Mouse (Mus musculus): ENCODE data around the gene Plpp1. TPM values are rescaled to one million over a fixed set of nuclear protein-coding genes. Genes with fewer than 3 reads are reported as not detected.

Plpp1 gene
- total RNA-seq, 2 experiments from 2014 or later, result 35.6 to 49.4 TPM

GRCm38 (mm10) chr13:112761787-112762186, 38.8 kb upstream of the Plpp1 start:
- no peak for TF ChIP-seq CTCF (IDR thresholded peaks at IDR 0.05)
- Histone ChIP-seq H3K27ac (peak overlapping the region; percentile 91), H3K4me3 (peak overlapping the region; percentile 66)
- DNase-seq, result no peak
- intact Hi-C loops (cut with DNase I), result no loop called here

- no peak for TF ChIP-seq CTCF (IDR thresholded peaks at IDR 0.05)
- H3K4me3 ChIP-seq, result peak overlapping the region; percentile 66
- DNase-seq, result no peak
- peak overlapping the region; percentile 91 for H3K27ac ChIP-seq
- intact Hi-C loops (cut with DNase I), result no loop called here
Observed at GRCm38 (mm10) chr13:112762548-112762947, 38.0 kb upstream of the Plpp1 start.

GRCm38 (mm10) chr13:112763531-112764091, 37.0 kb upstream of the Plpp1 start:
- no peak for TF ChIP-seq CTCF (IDR thresholded peaks at IDR 0.05)
- Histone ChIP-seq H3K4me3 (no peak overlapping the region), H3K27ac (peak overlapping the region; percentile 91)
- intact Hi-C loops (cut with DNase I), result no loop called here
- DNase-seq, result no peak

GRCm38 (mm10) chr13:112764556-112764955, 36.0 kb upstream of the Plpp1 start:
- TF ChIP-seq CTCF (IDR thresholded peaks at IDR 0.05), result no peak
- peak; percentile 38 for DNase-seq
- intact Hi-C loops (cut with DNase I), result no loop called here
- H3K27ac ChIP-seq, result peak overlapping the region; percentile 91
- H3K4me3 ChIP-seq, result no peak overlapping the region; the same call in 1 of the 2 replicates

GRCm38 (mm10) chr13:112765654-112766053, 34.9 kb upstream of the Plpp1 start:
- DNase-seq, result no peak
- H3K4me3 ChIP-seq, result no peak overlapping the region
- H3K27ac ChIP-seq, result peak overlapping the region; percentile 91
- intact Hi-C loops (cut with DNase I), result no loop called here
- no peak for TF ChIP-seq CTCF (IDR thresholded peaks at IDR 0.05)

GRCm38 (mm10) chr13:112770528-112771328, 29.9 kb upstream of the Plpp1 start:
- no peak for TF ChIP-seq CTCF (IDR thresholded peaks at IDR 0.05)
- Histone ChIP-seq H3K4me3 (peak overlapping the region; percentile 54), H3K27ac (peak overlapping the region; percentile 93)
- intact Hi-C loops (cut with DNase I), result no loop called here
- peak; percentile 70 for DNase-seq

- H3K27ac ChIP-seq, result peak overlapping the region; percentile 93
- intact Hi-C loops (cut with DNase I), result no loop called here
- TF ChIP-seq CTCF (IDR thresholded peaks at IDR 0.05), result no peak
- DNase-seq, result peak; percentile 41
- H3K4me3 ChIP-seq, result peak overlapping the region; percentile 54
Observed at GRCm38 (mm10) chr13:112771447-112772208, 29.0 kb upstream of the Plpp1 start.

GRCm38 (mm10) chr13:112772252-112772651, 28.3 kb upstream of the Plpp1 start:
- Histone ChIP-seq H3K4me3 (peak overlapping the region; percentile 54), H3K27ac (peak overlapping the region; percentile 93)
- intact Hi-C loops (cut with DNase I), result no loop called here
- peak; percentile 34 for DNase-seq
- peak; percentile 35 for TF ChIP-seq CTCF (IDR thresholded peaks at IDR 0.05)

GRCm38 (mm10) chr13:112772861-112773260, 27.7 kb upstream of the Plpp1 start:
- intact Hi-C loops (cut with DNase I), result no loop called here
- no peak overlapping the region for H3K4me3 ChIP-seq
- no peak for DNase-seq
- peak overlapping the region; percentile 93 for H3K27ac ChIP-seq
- no peak for TF ChIP-seq CTCF (IDR thresholded peaks at IDR 0.05)

- Histone ChIP-seq H3K4me3 (no peak overlapping the region), H3K27ac (no peak overlapping the region)
- intact Hi-C loops (cut with DNase I), result no loop called here
- TF ChIP-seq CTCF (IDR thresholded peaks at IDR 0.05), result no peak
- no peak for DNase-seq
Observed at GRCm38 (mm10) chr13:112773991-112774675, 26.5 kb upstream of the Plpp1 start.

GRCm38 (mm10) chr13:112775856-112776255, 24.7 kb upstream of the Plpp1 start:
- Histone ChIP-seq H3K27ac (peak overlapping the region; percentile 65), H3K4me3 (no peak overlapping the region)
- no peak for TF ChIP-seq CTCF (IDR thresholded peaks at IDR 0.05)
- peak; percentile 55 for DNase-seq
- intact Hi-C loops (cut with DNase I), result no loop called here

- Histone ChIP-seq H3K4me3 (no peak overlapping the region), H3K27ac (peak overlapping the region; percentile 35)
- no peak for DNase-seq
- intact Hi-C loops (cut with DNase I), result no loop called here
- no peak for TF ChIP-seq CTCF (IDR thresholded peaks at IDR 0.05)
Observed at GRCm38 (mm10) chr13:112778407-112778806, 22.2 kb upstream of the Plpp1 start.
